Mouse (Mus musculus): Measurements from ENCODE around the gene Cyp26a1. TPM values are rescaled to one million over a fixed set of nuclear protein-coding genes. Genes with fewer than 3 reads are reported as not detected.

Gene Cyp26a1
- polyA plus RNA-seq (2012; rRNA removed), result 0.14 and 0.24 TPM in 2 replicates

GRCm38 (mm10) chr19:37697651-37698272 is at the start of gene Cyp26a1:
Gene Cyp26a1, plus strand, starts transcription at chr19:37697798.

GRCm38 (mm10) chr19:37685281-37685680 is 12.3 kb upstream of the Cyp26a1 start, which contains the start of gene Cyp26c1:
Gene Cyp26c1, plus strand, starts transcription at chr19:37685581.

Other genes with a start within 250 kb of the Cyp26a1 start
- gene Exoc6, start 147.4 kb upstream of the Cyp26a1 start, polyA plus RNA-seq (2012; rRNA removed), result 17.4 and 19.7 TPM in 2 replicates
- 0.02 TPM in 1 of 2 replicates, not detected in the other for gene Cyp26c1, start 12.2 kb upstream of the Cyp26a1 start, polyA plus RNA-seq (2012; rRNA removed)

All from liver, embryonic 14 days (tissue).